Mouse (Mus musculus) urinary bladder, postnatal 10 days (tissue): ENCODE results near the gene Pdcd1.
"Not testable (repeated sequence)": the region's sequence is repeated elsewhere in the genome, so short reads cannot be mapped to it uniquely, and the experiment has no call there.

Experiments
- DNase-seq: peaks from one replicate; pipeline ENCODE4 v3.0.0; 2022; ENCODE audit warnings: low spot score

The Pdcd1 gene

DNA sequence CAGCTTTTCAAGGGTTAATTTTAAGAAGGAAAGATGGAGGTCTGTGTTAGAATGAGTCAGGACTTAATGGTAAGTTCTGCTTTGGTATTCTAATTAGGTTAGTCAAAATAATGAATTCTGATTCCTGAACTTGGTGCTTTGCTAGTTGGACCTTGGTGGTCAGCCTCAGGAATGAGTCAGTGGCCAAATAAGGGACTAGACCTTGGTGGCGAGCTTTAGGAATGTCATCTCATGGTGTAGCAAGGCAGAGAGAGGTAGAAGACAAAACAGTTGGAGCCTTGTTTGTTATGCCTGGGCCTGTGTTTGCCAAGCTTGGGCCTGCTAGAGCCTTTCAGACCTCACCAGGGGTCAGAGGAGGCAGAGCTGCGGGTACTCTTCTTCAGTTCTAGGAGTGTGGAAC lies 23.6 kb downstream of the Pdcd1 start:
- no peak for DNase-seq

GRCm38 (mm10) chr1:94027506-94028108 lies 24.7 kb downstream of the Pdcd1 start:
- DNase-seq: no peak

DNA sequence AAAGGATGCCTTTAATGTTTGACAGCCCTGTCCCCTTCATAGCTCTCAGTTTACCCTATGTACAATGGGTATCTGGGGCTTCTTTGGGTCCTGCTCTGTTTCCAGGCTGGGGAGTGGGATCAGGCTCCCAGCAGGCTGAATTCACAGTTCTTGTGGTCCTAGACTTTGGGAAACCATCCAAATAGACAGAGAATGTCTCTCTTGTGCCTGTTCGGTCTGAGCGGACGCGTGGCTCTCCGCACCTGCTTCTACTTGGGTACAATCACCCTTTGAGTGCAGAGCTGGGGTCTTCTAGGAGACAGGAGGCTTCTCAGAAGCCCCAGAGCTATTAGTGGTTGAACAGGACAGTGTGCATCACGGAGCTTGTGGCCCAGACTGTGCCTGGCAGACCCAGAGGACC lies 32.2 kb downstream of the Pdcd1 start, which contains the start of gene Neu4:
TSS of gene Neu4 (plus strand) at position 301 of the 400 bp plus-strand sequence.
- no peak for DNase-seq

GRCm38 (mm10) chr1:94011643-94012042 lies 40.7 kb downstream of the Pdcd1 start:
- no peak for DNase-seq

DNA sequence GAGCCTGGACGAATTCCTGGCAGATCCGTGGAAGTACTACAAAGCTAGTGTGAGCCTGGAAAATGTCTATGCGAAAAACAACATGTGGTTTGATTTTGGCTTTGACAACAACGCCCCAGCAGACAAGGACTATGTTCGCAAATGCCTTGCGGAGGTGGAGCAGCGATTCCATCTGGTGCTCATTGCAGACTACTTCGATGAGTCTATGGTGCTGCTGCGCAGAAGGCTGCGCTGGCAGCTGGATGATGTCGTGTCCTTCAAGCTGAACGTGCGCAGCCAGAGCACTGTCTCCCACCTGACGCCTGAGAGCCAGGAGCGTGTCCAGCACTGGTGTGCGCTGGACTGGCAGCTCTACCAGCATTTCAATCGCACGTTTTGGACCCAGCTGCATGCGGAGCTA lies 43.5 kb downstream of the Pdcd1 start:
- DNase-seq: not testable (repeated sequence)

DNA sequence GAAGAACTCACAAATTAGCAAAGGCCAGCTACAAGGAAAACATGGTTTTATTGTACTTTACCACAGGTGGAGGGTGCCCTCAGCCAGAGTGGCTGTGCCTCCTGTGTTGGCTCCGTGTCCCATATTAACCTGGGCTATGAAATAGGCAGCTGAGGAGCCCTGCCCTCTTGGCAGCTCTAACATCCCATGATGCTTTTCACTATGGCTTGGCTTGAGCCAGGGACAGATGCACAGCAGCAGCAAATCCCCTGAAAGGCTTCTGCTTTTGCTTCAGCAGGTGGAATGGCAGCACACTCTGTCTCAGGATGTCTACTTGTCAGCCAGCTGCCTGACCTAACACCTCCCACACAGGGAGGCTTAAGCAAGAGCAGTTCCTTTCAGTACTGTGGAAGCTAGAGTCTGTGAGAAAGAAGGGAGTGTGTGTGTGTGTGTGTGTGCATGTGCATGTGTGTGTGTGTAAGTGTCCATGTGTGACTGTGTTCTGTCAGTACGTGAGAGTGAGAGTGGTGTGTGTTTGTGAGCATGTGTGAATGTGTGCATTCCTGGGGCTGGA lies 46.3 kb downstream of the Pdcd1 start:
- DNase-seq: not testable (repeated sequence)

DNA sequence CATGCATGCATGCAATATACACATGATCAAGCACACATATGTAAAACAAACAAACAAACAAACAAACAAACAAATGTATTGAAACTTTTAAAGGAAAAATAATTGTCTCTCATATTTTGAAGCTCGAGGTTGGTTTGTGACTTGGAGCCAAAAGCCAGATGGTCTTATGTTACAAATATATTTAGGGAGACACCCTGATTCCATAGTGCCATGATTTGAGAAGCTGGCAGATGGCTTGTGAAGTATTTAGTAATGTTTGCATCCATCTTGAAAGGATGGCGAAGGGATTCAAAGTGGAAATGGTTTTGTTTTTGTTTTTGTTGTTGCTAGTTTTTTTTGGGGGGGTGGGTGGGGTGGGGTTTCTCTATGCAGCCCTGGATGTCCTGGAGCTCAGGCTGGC lies 51.3 kb downstream of the Pdcd1 start:
- DNase-seq: no peak

DNA sequence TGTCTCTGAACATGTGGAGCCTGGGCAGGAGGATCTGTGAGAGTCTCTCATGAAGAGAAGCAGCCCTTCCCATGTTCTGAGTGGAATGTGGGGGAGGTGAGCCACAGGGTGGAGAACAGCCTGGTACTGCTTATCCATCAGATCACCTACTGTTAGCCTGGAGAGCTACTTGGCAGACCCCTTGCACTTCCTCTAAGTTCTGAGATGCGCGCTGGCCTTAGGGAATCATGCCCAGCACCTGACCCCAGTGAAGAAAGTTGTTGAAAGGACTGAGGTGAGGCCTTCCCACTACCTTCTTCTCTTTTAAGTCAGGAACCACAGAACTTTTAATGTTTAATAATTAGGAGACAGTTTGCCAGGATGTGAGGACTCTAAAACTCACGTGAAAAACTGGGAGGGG lies 60.9 kb downstream of the Pdcd1 start:
- not testable (repeated sequence) for DNase-seq

DNA sequence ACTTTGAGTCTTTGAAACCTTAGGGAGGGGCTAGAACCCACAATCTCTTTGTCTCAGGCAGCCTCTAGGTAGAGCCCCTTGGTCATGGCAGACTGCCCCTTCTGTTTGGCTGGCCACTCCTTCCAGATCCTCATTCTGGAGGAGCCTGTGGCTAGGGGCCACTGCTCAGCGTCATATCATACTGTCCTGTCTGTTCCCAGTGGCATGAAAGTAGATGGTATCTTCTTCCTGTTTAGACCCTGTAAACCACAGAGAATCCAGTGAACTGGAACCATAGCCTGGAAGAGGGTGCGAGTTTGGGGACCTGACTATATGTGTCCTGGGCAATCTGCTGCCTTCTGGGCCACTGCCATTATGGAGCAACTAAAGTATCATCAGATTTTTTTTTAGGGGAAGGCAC lies 61.3 kb downstream of the Pdcd1 start:
- DNase-seq: not testable (repeated sequence)

- DNase-seq: not testable (repeated sequence)
These were observed 62.1 kb downstream of the Pdcd1 start, which contains the start of gene Gal3st2c for GRCm38 (mm10) chr1:93990209-93990608. Gene Gal3st2c (plus strand): TSS chr1:93990509.

- DNase-seq: no peak
These were observed 63.6 kb downstream of the Pdcd1 start for GRCm38 (mm10) chr1:93988786-93989185.
